Mouse (Mus musculus): ENCODE data around the gene Kif23. TPM values are rescaled to one million over a fixed set of nuclear protein-coding genes. Genes with fewer than 3 reads are reported as not detected.

The Kif23 gene
- 9.4 TPM for polyA plus RNA-seq (2017; shearing (Covaris generic))

GRCm38 (mm10) chr9:61946623-61947401 is at the start of gene Kif23:
Gene Kif23, minus strand, starts transcription at chr9:61946774.

GRCm38 (mm10) chr9:61914203-61914916 is 32.2 kb downstream of the Kif23 start, which contains the start of gene Rplp1:
Gene Rplp1, minus strand, starts transcription at chr9:61914542.

Other genes starting within 250 kb of the Kif23 start
- 1,442 TPM for gene Rplp1, start 32.2 kb downstream of the Kif23 start, polyA plus RNA-seq (2017; shearing (Covaris generic))
- gene Paqr5, start 80.1 kb upstream of the Kif23 start, polyA plus RNA-seq (2017; shearing (Covaris generic)): 0.14 TPM
- 10.7 TPM for gene Glce, start 175.9 kb upstream of the Kif23 start, polyA plus RNA-seq (2017; shearing (Covaris generic))